Mouse (Mus musculus) frontal cortex, postnatal 36 days (tissue): ENCODE measurements around the gene Ergic1.

Experiments used
- DNase-seq, 2 experiments: peaks; one replicate each; pipeline ENCODE4 v3.0.0; 2022; ENCODE audit warnings: low spot score in 2 of 2

Ergic1 gene

GRCm38 (mm10) chr17:26600913-26601447 is 39.7 kb downstream of the Ergic1 start:
- DNase-seq: no peak

- no peak for DNase-seq
These were observed 40.2 kb downstream of the Ergic1 start for GRCm38 (mm10) chr17:26601514-26601913.

GRCm38 (mm10) chr17:26601926-26602325 is 40.6 kb downstream of the Ergic1 start:
- DNase-seq: no peak

- peak in 1 of 2 experiments; percentile 37 for DNase-seq
These were observed 41.1 kb downstream of the Ergic1 start for GRCm38 (mm10) chr17:26602371-26602885.

- DNase-seq: no peak
These were observed 42.0 kb downstream of the Ergic1 start for GRCm38 (mm10) chr17:26603311-26603710.

- no peak for DNase-seq
These were observed 44.3 kb downstream of the Ergic1 start for GRCm38 (mm10) chr17:26605636-26606035.

GRCm38 (mm10) chr17:26606516-26606915 is 45.2 kb downstream of the Ergic1 start:
- DNase-seq: no peak

- no peak for DNase-seq
These were observed 47.1 kb downstream of the Ergic1 start for GRCm38 (mm10) chr17:26608348-26608747.

- DNase-seq: no peak
These were observed 47.6 kb downstream of the Ergic1 start for GRCm38 (mm10) chr17:26608877-26609276.

- peak; percentile 82 to 89 for DNase-seq
These were observed 48.5 kb downstream of the Ergic1 start for GRCm38 (mm10) chr17:26609820-26610219.

GRCm38 (mm10) chr17:26611328-26611727 is 50.0 kb downstream of the Ergic1 start:
- DNase-seq: no peak

GRCm38 (mm10) chr17:26611918-26612317 is 50.6 kb downstream of the Ergic1 start:
- no peak for DNase-seq

- DNase-seq: no peak
These were observed 53.0 kb downstream of the Ergic1 start for GRCm38 (mm10) chr17:26614286-26614685.

- no peak for DNase-seq
These were observed 53.6 kb downstream of the Ergic1 start for GRCm38 (mm10) chr17:26614708-26615486.

GRCm38 (mm10) chr17:26616696-26617095 is 55.4 kb downstream of the Ergic1 start:
- no peak for DNase-seq

- no peak for DNase-seq
These were observed 57.2 kb downstream of the Ergic1 start for GRCm38 (mm10) chr17:26618498-26618897.

GRCm38 (mm10) chr17:26619577-26619976 is 58.3 kb downstream of the Ergic1 start:
- no peak for DNase-seq

- DNase-seq: no peak
These were observed 59.0 kb downstream of the Ergic1 start for GRCm38 (mm10) chr17:26620292-26620691.

- DNase-seq: peak in 1 of 2 experiments; percentile 59
These were observed 59.8 kb downstream of the Ergic1 start for GRCm38 (mm10) chr17:26620786-26621766.

GRCm38 (mm10) chr17:26621912-26622311 is 60.6 kb downstream of the Ergic1 start:
- DNase-seq: no peak

- DNase-seq: no peak
These were observed 62.7 kb downstream of the Ergic1 start for GRCm38 (mm10) chr17:26623991-26624390.

- no peak for DNase-seq
These were observed 63.7 kb downstream of the Ergic1 start for GRCm38 (mm10) chr17:26624999-26625398.
